Mouse (Mus musculus): ENCODE results near the gene Rbms3. TPM values are rescaled to one million over a fixed set of nuclear protein-coding genes. Genes with fewer than 3 reads are reported as not detected.

The Rbms3 gene
- polyA plus RNA-seq, 1 experiment from 2014 or later = 80.5 TPM

- Histone ChIP-seq H3K9ac (no peak overlapping the region), H3K36me3 (no peaks in the 10 kb centered on the region), H3K4me3 (no peak overlapping the region), H3K4me1 (replicated peaks) (no peaks in the 10 kb centered on the region), H3K27me3 (no peaks in the 10 kb centered on the region), H3K9me3 (no peaks in the 10 kb centered on the region), H3K27ac (replicated peaks) (no peak overlapping the region), H3K4me2 (no peak overlapping the region)
- 77% methylated on average over 11 of the region's 11 CpGs for WGBS
- ATAC-seq (ENCODE audit: low FRiP score, low read depth) = no peak
Observed at GRCm38 (mm10) chr9:116786136-116787046, 843.3 kb downstream of the Rbms3 start.

GRCm38 (mm10) chr9:116771820-116772219 lies 857.9 kb downstream of the Rbms3 start:
- H3K4me2 ChIP-seq = no peak overlapping the region
- H3K9me3 ChIP-seq = no peaks in the 10 kb centered on the region
- H3K4me3 ChIP-seq = no peak overlapping the region
- H3K27me3 ChIP-seq = no peaks in the 10 kb centered on the region
- H3K4me1 ChIP-seq (replicated peaks) = peaks cover 5% of the 10 kb centered on the region
- WGBS = 71% methylated on average over 3 of the region's 3 CpGs
- no peak overlapping the region for H3K27ac ChIP-seq (replicated peaks)
- H3K36me3 ChIP-seq = no peaks in the 10 kb centered on the region
- no peak for ATAC-seq (ENCODE audit: low FRiP score, low read depth)
- no peak overlapping the region for H3K9ac ChIP-seq

- ATAC-seq (ENCODE audit: low FRiP score, low read depth) = no peak
Observed at GRCm38 (mm10) chr9:116769358-116770054, 860.2 kb downstream of the Rbms3 start.

GRCm38 (mm10) chr9:116762395-116763025 lies 867.2 kb downstream of the Rbms3 start:
- H3K36me3 ChIP-seq = no peaks in the 10 kb centered on the region
- no peak overlapping the region for H3K4me3 ChIP-seq
- ATAC-seq (ENCODE audit: low FRiP score, low read depth) = no peak
- H3K4me1 ChIP-seq (replicated peaks) = no peaks in the 10 kb centered on the region
- H3K27ac ChIP-seq (replicated peaks) = no peak overlapping the region
- no peaks in the 10 kb centered on the region for H3K9me3 ChIP-seq
- no peak overlapping the region for H3K4me2 ChIP-seq
- WGBS = 69% methylated on average over 10 of the region's 10 CpGs
- H3K9ac ChIP-seq = no peak overlapping the region
- H3K27me3 ChIP-seq = no peaks in the 10 kb centered on the region

More at GRCm38 (mm10) chr9:116769358-116770054, 860.2 kb downstream of the Rbms3 start:
- Histone ChIP-seq H3K9ac (no peak overlapping the region), H3K9me3 (no peaks in the 10 kb centered on the region), H3K4me1 (replicated peaks) (peaks cover 5% of the 10 kb centered on the region), H3K4me3 (no peak overlapping the region), H3K4me2 (no peak overlapping the region), H3K36me3 (no peaks in the 10 kb centered on the region), H3K27ac (replicated peaks) (peak overlapping the region; percentile 34; the same call in 1 of the 2 replicates), H3K27me3 (no peaks in the 10 kb centered on the region)
- 28% methylated on average over 12 of the region's 12 CpGs for WGBS

DNA sequence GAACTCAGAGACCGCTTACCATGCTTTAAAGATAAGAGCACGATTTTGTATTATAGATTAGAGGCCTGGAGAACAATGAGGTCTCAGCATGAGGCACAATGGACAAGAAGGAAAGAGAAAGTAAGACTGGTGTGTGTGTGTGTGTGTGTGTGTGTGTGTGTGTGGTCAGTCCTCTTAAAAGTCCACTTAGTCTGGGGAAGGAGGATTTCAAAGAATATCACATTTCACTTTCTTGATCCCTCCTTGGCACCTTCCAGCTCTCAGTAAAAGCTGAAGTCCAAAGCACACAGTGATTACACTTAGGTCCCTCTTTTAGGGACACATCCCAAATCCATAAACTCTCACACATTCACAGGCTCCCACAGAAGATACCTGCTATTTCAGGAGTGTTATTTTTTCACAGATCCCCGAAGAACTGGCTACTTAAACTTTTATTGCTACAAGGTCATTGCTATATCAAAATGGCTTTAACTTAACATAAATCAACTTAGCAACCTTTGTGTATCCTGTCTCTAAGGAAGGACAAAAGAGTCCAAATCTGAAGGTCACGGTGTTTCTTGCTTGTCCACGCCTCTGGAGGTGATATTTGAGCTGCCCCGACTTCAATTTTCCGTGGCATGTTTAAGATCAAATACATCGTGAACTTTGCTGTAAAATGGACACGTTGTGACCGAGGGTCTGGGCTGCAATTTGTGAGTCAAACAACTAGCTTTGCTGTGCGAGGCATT lies 880.7 kb downstream of the Rbms3 start:
- Histone ChIP-seq H3K4me3 (no peak overlapping the region), H3K9ac (no peak overlapping the region), H3K9me3 (no peaks in the 10 kb centered on the region), H3K4me2 (no peak overlapping the region), H3K36me3 (no peaks in the 10 kb centered on the region), H3K4me1 (replicated peaks) (no peaks in the 10 kb centered on the region), H3K27me3 (no peaks in the 10 kb centered on the region), H3K27ac (replicated peaks) (no peak overlapping the region)
- WGBS = 26% methylated on average over 11 of the region's 11 CpGs
- ATAC-seq (ENCODE audit: low FRiP score, low read depth) = no peak

DNA sequence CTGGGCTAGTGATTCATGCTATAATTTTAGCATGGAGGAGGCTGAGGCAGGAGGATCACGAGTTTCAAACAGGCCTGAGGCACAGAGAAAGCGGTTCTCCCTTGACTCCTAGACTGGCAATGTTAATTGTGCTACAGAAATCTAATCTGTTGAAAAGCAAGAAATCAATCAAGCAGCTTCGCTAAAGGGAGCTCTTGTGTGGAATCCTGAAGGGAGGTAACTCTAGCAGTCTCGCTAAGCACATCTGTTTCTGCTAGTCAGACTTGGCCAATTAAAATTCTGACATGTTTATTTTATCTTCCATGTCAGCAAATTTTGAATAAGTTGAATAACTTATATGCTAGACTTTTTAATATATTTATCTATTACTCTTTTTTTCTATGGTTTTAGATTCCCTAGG lies 881.4 kb downstream of the Rbms3 start:
- WGBS = 50% methylated on average over 4 of the region's 4 CpGs
- no peak overlapping the region for H3K9ac ChIP-seq
- H3K9me3 ChIP-seq = no peaks in the 10 kb centered on the region
- H3K27me3 ChIP-seq = no peaks in the 10 kb centered on the region
- ATAC-seq (ENCODE audit: low FRiP score, low read depth) = no peak
- H3K4me3 ChIP-seq = no peak overlapping the region
- no peaks in the 10 kb centered on the region for H3K36me3 ChIP-seq
- H3K4me2 ChIP-seq = no peak overlapping the region
- no peaks in the 10 kb centered on the region for H3K4me1 ChIP-seq (replicated peaks)
- H3K27ac ChIP-seq (replicated peaks) = no peak overlapping the region

GRCm38 (mm10) chr9:116746871-116747270 lies 882.8 kb downstream of the Rbms3 start:
- Histone ChIP-seq H3K27me3 (no peaks in the 10 kb centered on the region), H3K9me3 (no peaks in the 10 kb centered on the region), H3K4me2 (no peak overlapping the region), H3K4me3 (no peak overlapping the region), H3K4me1 (replicated peaks) (no peaks in the 10 kb centered on the region), H3K36me3 (no peaks in the 10 kb centered on the region), H3K27ac (replicated peaks) (no peak overlapping the region), H3K9ac (no peak overlapping the region)
- no peak for ATAC-seq (ENCODE audit: low FRiP score, low read depth)
- WGBS = 85% methylated on average over 3 of the region's 3 CpGs

DNA sequence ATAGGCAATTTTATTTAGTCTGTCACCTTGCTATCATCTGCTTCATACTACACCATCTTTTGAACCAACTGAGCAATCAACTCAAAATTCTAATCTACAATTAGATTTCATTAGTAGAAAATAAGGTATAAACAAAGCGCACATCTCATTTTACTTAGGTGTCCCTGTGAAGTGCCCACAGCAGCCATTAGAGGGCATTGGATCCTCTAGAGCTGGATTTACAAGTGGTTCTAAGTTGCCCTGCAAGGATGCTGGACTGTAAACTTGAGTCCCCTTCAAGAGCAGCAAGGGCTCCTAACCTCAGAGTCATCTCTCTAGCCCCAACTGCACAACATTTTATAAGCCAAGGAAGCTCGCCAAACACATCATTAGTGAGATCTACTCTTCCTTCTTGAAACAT lies 891.9 kb downstream of the Rbms3 start:
- H3K36me3 ChIP-seq = no peaks in the 10 kb centered on the region
- no peaks in the 10 kb centered on the region for H3K4me1 ChIP-seq (replicated peaks)
- H3K27ac ChIP-seq (replicated peaks) = no peak overlapping the region
- no peak overlapping the region for H3K9ac ChIP-seq
- H3K9me3 ChIP-seq = no peaks in the 10 kb centered on the region
- 87% methylated on average over 2 of the region's 2 CpGs for WGBS
- no peaks in the 10 kb centered on the region for H3K27me3 ChIP-seq
- no peak for ATAC-seq (ENCODE audit: low FRiP score, low read depth)
- H3K4me3 ChIP-seq = no peak overlapping the region
- H3K4me2 ChIP-seq = no peak overlapping the region

- H3K4me2 ChIP-seq = no peak overlapping the region
- H3K4me3 ChIP-seq = no peak overlapping the region
- no peaks in the 10 kb centered on the region for H3K27me3 ChIP-seq
- no peak overlapping the region for H3K27ac ChIP-seq (replicated peaks)
- H3K9me3 ChIP-seq = no peaks in the 10 kb centered on the region
- H3K9ac ChIP-seq = no peak overlapping the region
- no peaks in the 10 kb centered on the region for H3K4me1 ChIP-seq (replicated peaks)
- 78% methylated on average over 6 of the region's 6 CpGs for WGBS
- H3K36me3 ChIP-seq = no peaks in the 10 kb centered on the region
- no peak for ATAC-seq (ENCODE audit: low FRiP score, low read depth)
Observed at GRCm38 (mm10) chr9:116729172-116729571, 900.5 kb downstream of the Rbms3 start.

DNA sequence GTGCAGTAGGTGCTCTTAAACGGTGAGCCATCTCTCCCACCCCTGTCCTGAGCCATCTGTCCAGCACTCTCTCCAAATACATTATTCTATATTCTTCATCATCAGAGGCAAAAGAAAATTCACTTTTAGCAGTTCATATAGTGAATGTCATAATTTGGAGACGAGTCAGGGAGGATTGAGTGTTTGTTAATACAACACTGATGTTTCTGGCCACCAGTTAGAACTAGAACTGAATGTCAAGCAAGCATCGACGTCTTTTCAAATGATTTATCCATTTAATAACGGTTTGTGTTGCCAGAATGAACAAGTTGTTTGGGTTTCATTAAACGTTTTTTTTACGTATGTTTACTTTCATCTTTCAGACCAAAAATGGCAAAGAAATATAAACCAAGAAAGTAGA lies 901.1 kb downstream of the Rbms3 start:
- Histone ChIP-seq H3K4me3 (no peak overlapping the region), H3K9me3 (no peaks in the 10 kb centered on the region), H3K4me1 (replicated peaks) (no peaks in the 10 kb centered on the region), H3K27ac (replicated peaks) (no peak overlapping the region), H3K27me3 (no peaks in the 10 kb centered on the region), H3K36me3 (no peaks in the 10 kb centered on the region), H3K9ac (no peak overlapping the region), H3K4me2 (no peak overlapping the region)
- ATAC-seq (ENCODE audit: low FRiP score, low read depth) = no peak
- WGBS = 82% methylated on average over 7 of the region's 7 CpGs

DNA sequence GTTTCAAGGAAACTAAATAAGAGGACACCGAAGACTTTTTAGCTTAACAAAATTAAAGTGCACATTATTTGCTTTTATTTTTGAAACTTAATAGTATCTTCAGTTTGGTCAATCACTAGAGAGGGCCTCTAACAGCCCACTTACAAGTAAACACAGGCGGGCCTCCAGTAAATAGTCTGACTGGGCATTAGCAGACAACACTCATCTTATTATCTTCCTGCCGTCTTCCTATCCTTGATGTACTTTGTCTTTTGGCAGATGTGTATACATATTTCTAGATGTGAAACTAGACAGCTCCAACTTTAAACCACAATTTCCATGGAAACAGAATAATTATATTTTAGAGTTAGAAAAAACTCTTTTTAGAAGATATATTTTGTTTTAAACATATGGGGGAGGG lies 901.6 kb downstream of the Rbms3 start:
- Histone ChIP-seq H3K9me3 (no peaks in the 10 kb centered on the region), H3K27ac (replicated peaks) (no peak overlapping the region), H3K27me3 (no peaks in the 10 kb centered on the region), H3K36me3 (no peaks in the 10 kb centered on the region), H3K4me1 (replicated peaks) (no peaks in the 10 kb centered on the region), H3K4me2 (no peak overlapping the region), H3K9ac (no peak overlapping the region), H3K4me3 (no peak overlapping the region)
- WGBS = 80% methylated on average over 3 of the region's 3 CpGs
- ATAC-seq (ENCODE audit: low FRiP score, low read depth) = no peak
